Mouse (Mus musculus) left cerebral cortex, adult 18-20 months (tissue): ENCODE results near the gene Fbxw24. TPM values are rescaled to one million over a fixed set of nuclear protein-coding genes. Genes with fewer than 3 reads are reported as not detected.
"Not testable (repeated sequence)": the region's sequence is repeated elsewhere in the genome, so short reads cannot be mapped to it uniquely, and the experiment has no call there.

Experiments used
- DNase-seq, 2 experiments: peaks; one replicate each; pipeline ENCODE4 v3.0.0; 2021 to 2022; ENCODE audit warnings: low spot score in 2 of 2, mixed read lengths in 1 of 2
- long read RNA-seq, 2 experiments: library from polyadenylated mRNA; stranded (forward); transcript quantifications; one replicate each; pipeline ENCODE4 v2.0.0; 2021
- total RNA-seq, 2 experiments: library from RNA; stranded (reverse); gene quantifications; 2 replicates each; pipeline ENCODE4 v1.2.3; 2021

Fbxw24 gene
- not detected for total RNA-seq
- long read RNA-seq, experiment 1 = 0 reads
- long read RNA-seq, experiment 2 = 0 reads

DNA sequence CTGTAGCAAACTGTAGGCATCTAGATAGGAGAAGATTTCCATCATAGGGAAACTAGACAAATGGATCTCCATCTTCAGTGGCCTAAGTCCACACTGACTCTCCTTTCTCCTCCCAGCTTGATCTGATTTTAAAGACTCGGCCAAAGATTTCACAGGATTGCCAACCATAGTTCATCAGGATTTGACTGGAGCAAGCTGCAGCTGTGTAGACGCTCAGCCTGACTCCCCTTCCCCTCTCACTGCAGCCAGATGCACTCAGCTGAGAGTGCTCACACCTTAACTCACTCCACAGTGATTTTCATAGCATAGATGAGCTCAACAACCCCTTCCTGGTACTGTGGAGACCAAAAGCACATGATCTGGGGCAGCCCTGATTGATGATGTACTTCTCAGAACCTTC lies at the start of gene Fbxw24:
Fbxw24 (minus strand) TSS at position 101 of the 400 bp plus-strand sequence.
- DNase-seq = not testable (repeated sequence)

DNA sequence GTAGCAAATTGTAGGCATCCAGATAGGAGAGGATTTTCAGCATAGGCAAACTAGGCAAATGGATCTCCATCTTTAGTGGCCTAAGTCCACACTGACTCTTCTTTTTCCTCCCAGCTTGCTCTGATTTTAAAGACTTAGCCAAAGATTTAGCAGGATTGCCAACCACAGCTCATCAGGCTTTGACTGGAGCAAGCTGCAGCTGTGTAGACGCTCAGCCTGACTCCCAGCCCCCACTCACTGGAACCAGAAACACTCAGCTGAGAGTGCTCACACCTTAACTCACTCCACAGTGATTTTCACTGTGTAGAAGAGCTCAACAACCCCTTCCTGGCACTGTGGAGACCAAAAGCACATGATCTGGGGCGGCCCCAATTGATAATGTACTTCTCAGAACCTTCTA lies 38.7 kb upstream of the Fbxw24 start, which contains the start of gene Fbxw25:
Fbxw25 (minus strand) TSS at position 101 of the 400 bp plus-strand sequence.
- not testable (repeated sequence) for DNase-seq

GRCm38 (mm10) chr9:109606837-109607236 lies 19.0 kb downstream of the Fbxw24 start:
- DNase-seq = peak; percentile 31 to 68

- not testable (repeated sequence) for DNase-seq
Observed at GRCm38 (mm10) chr9:109602128-109602527, 23.7 kb downstream of the Fbxw24 start.

- DNase-seq = no peak
Observed at GRCm38 (mm10) chr9:109597226-109597625, 28.6 kb downstream of the Fbxw24 start.

- DNase-seq = no peak
Observed at GRCm38 (mm10) chr9:109594866-109595265, 31.0 kb downstream of the Fbxw24 start.

GRCm38 (mm10) chr9:109568162-109568561 lies 57.7 kb downstream of the Fbxw24 start, which contains the start of gene Fbxw15:
Fbxw15 (minus strand) TSS chr9:109568262.
- DNase-seq = not testable (repeated sequence)

DNA sequence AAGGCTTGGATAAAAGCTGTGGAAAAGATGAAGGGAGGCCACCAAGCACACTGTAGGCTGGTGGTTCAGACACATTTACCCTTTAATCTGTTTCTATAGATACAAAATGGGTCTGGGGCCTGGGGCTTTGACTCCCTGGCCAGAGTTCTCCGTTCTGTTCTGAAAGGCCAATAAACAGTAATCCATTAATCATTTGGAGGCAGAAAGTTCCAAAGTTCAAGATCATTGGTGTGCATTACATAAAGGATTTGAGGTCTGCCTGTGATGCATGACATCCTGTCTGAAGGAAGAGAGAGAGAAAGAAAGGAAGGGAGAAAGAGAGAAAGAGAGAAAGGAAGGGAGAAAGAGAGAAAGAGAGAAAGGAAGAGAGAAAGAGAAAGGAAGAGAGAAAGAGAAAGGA lies 60.3 kb downstream of the Fbxw24 start:
- no peak for DNase-seq

GRCm38 (mm10) chr9:109562106-109562505 lies 63.8 kb downstream of the Fbxw24 start:
- not testable (repeated sequence) for DNase-seq

- DNase-seq = no peak
Observed at GRCm38 (mm10) chr9:109552483-109552882, 73.4 kb downstream of the Fbxw24 start.

Other genes with a start within 250 kb of the Fbxw24 start
- not detected for gene Fbxw22, start 221.8 kb downstream of the Fbxw24 start, total RNA-seq
- not detected for gene Fbxw16, start 176.9 kb downstream of the Fbxw24 start, total RNA-seq
- gene Fbxw19, start 130.2 kb downstream of the Fbxw24 start, total RNA-seq = not detected
- gene Fbxw15, start 57.8 kb downstream of the Fbxw24 start, total RNA-seq = not detected
- not detected for gene Fbxw25, start 38.6 kb upstream of the Fbxw24 start, total RNA-seq
- gene Fbxw18, start 76.6 kb upstream of the Fbxw24 start, total RNA-seq = not detected
- gene Fbxw26, start 120.0 kb upstream of the Fbxw24 start, total RNA-seq = not detected
- gene Fbxw27, start 164.6 kb upstream of the Fbxw24 start, total RNA-seq = not detected
- gene Spink8, start 186.2 kb upstream of the Fbxw24 start, total RNA-seq = 1 to 10 TPM; 2.3 to 4.3 TPM
- 10 to 100 TPM in 1 of 2 experiments, 1 to 10 TPM in 1; 7.3 to 10.1 TPM for gene Nme6, start 206.7 kb upstream of the Fbxw24 start, total RNA-seq
- under 1 TPM in 1 of 2 experiments, not detected in 1; 0.51 TPM for gene Camp, start 223.6 kb upstream of the Fbxw24 start, total RNA-seq
- gene Cdc25a, start 249.5 kb upstream of the Fbxw24 start, total RNA-seq = 1 to 10 TPM; 5.4 to 6.6 TPM